Mouse (Mus musculus): Measurements from ENCODE around the gene Prl2c2. TPM values are rescaled to one million over a fixed set of nuclear protein-coding genes. Genes with fewer than 3 reads are reported as not detected.
"Not testable (repeated sequence)": the region's sequence is repeated elsewhere in the genome, so short reads cannot be mapped to it uniquely, and the experiment has no call there.

Prl2c2 gene
- total RNA-seq (2022) = not detected

DNA sequence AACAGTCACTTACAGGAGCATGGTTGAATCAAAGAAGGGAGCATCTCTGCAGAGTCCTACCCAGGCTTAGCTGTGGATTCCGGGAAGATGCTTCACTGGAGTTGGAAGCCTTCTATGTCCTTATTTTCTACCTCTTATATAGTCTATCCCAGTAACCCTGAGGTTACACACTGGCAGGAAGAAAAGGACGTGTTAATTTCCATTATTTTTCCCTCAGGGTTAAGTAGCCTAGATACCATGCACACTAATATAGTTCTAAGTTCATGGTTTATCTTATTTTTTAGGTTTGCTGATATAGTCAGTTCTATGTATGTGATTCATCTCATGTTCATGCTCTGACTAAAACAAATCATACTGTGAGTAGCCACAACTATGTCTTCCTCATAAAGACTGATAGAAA, at the start of gene Prl2c2:
TSS of gene Prl2c2 (minus strand) at position 101 of the 400 bp plus-strand sequence.
- DNase-seq (ENCODE audit: low spot score in 2 of 2) = not testable (repeated sequence)

DNA sequence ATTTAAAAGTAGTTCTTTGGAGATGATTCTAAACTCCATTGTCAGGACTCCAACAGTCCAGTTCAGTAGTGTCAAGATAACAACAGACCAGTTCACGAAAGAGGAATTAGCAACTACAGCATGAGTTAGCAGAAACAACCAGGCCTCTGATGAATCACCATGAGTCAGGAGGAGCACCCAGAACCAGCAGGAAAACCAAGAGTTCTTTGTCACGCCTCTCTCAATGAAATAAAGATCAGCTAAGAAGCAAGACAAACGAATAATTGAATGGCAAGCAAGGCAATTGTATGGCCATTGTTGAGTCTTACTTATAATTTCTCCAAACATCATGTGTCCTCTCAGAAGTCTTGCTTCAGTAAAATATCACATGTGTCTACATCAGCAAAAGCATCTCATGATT, 20.7 kb upstream of the Prl2c2 start:
- not testable (repeated sequence) for DNase-seq (ENCODE audit: low spot score in 2 of 2)

DNA sequence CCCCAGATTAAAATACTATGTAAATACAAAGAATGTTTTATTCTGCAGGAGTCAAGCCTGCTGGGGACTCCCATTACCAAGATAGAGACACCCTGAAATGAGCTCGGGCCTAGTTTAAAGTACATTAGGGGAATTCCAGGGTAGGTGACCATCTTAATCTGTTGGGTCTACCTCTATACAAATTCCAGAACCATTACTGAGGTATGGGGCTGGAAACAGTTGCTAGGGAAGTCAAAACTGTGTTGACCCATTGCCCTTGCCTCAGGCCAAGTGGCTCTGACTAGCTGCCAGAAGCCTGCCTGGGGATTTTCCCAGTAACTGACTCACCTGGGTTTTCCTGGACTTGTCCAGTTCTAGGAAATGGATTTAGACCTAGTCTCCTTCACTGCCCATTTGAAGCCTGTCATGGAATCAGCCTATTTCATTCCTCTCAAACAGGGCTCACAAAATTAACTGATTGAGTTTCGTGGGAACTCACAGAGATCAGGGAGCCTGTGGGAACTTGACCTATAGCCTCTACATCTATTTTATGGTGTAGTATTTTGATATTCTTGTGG, 8.9 kb upstream of the Prl2c2 start:
- DNase-seq (ENCODE audit: low spot score in 2 of 2) = not testable (repeated sequence)

Other genes starting within 250 kb of the Prl2c2 start
- gene Prl2c3, start 205.3 kb downstream of the Prl2c2 start, total RNA-seq (2022) = not detected
- gene Prl2c5, start 177.3 kb upstream of the Prl2c2 start, total RNA-seq (2022) = not detected

Measured in left cerebral cortex, adult 8-10 months (tissue).